Mouse (Mus musculus) thymus, adult 2 months (tissue): Measurements from ENCODE around the gene Ptger4.

ENCODE experiments used
- CTCF ChIP-seq: fragments of 200-500 bp; IDR thresholded peaks from 2 replicates; pipeline ENCODE4 v1.5.1; 2012; ENCODE audit warnings: mild to moderate bottlenecking, control low read depth, low read length, moderate library complexity, borderline replicate concordance; ENCODE audit not compliant: control insufficient read depth, poor library complexity, insufficient read depth; ENCODE audit errors: extremely low read depth
- POLR2A ChIP-seq: fragments of 200-500 bp; IDR thresholded peaks from 2 replicates; pipeline ENCODE4 v1.6.1; 2012; ENCODE audit warnings: mild to moderate bottlenecking, low read length, control low read depth, moderate library complexity; ENCODE audit not compliant: control insufficient read depth, poor library complexity, insufficient read depth; ENCODE audit errors: extremely low read depth

- no peak for TF ChIP-seq CTCF
- TF ChIP-seq POLR2A, result no peak
Observed at GRCm38 (mm10) chr15:5241304-5242201, 2.4 kb downstream of the Ptger4 start.
